Mouse (Mus musculus) olfactory bulb, adult 2 months (tissue): Measurements from ENCODE around the gene Cyp4v3. TPM values are rescaled to one million over a fixed set of nuclear protein-coding genes. Genes with fewer than 3 reads are reported as not detected.
A peak's percentile ranks its signal among the peaks of the same experiment; 100 is the strongest.

ENCODE experiments used
- H3K27ac ChIP-seq: fragments of 200-500 bp; 2 replicates; pipeline ENCODE4 v1.5.1; 2012; ENCODE audit warnings: low read depth, low read length; ENCODE audit not compliant: insufficient read depth
- H3K4me1 ChIP-seq: fragments of 200-500 bp; 2 replicates; pipeline ENCODE4 v1.6.1; 2012; ENCODE audit warnings: low read length; ENCODE audit not compliant: control insufficient read depth, insufficient read depth
- H3K4me3 ChIP-seq: fragments of 200-500 bp; 2 replicates; pipeline ENCODE4 v1.5.1; 2012; ENCODE audit warnings: mild to moderate bottlenecking, low read depth, low read length, moderate library complexity; ENCODE audit not compliant: insufficient read depth
- CTCF ChIP-seq: fragments of 200-500 bp; IDR thresholded peaks from 2 replicates; pipeline ENCODE4 v1.5.1; 2012; ENCODE audit warnings: low read depth, mild to moderate bottlenecking, low read length, moderate library complexity; ENCODE audit not compliant: insufficient read depth
- POLR2A ChIP-seq: fragments of 200-500 bp; IDR thresholded peaks from 2 replicates; pipeline ENCODE4 v1.6.1; 2012; ENCODE audit warnings: mild to moderate bottlenecking, low read depth, low read length, moderate library complexity; ENCODE audit not compliant: insufficient read depth
- WGBS: fragments of 180-500 bp; shearing (Covaris S2); methylation state at CpG from one replicate; pipeline ENCODE4 v1.1.7; 2018; 5-methylcytosine and 5-hydroxymethylcytosine counted together
- polyA plus RNA-seq: library from polyadenylated mRNA; stranded (reverse); fragments of >200 nt; gene quantifications from 2 replicates; pipeline ENCODE4 v1.2.4, GENCODE M21; 2012; ENCODE audit warnings: low replicate concordance; ENCODE audit not compliant: missing spikeins, insufficient read depth, insufficient read length

The Cyp4v3 gene
- polyA plus RNA-seq, 1 experiment: not detected

- WGBS: 77% methylated on average over 6 of the region's 6 CpGs
- Histone ChIP-seq H3K27ac (no peak overlapping the region), H3K4me3 (no peak overlapping the region), H3K4me1 (no peaks in the 10 kb centered on the region)
- TF ChIP-seq POLR2A: no peak
- no peak for TF ChIP-seq CTCF
These were observed 26.1 kb upstream of the Cyp4v3 start for GRCm38 (mm10) chr8:45359091-45359605.

- Histone ChIP-seq H3K4me1 (no peaks in the 10 kb centered on the region), H3K4me3 (peak overlapping the region; percentile 45), H3K27ac (no peak overlapping the region)
- 4% methylated on average over 49 of the region's 49 CpGs for WGBS
- no peak for TF ChIP-seq CTCF
- no peak for TF ChIP-seq POLR2A
These were observed 25.3 kb upstream of the Cyp4v3 start for GRCm38 (mm10) chr8:45358132-45358918.

- Histone ChIP-seq H3K4me3 (no peak overlapping the region), H3K27ac (no peak overlapping the region), H3K4me1 (no peaks in the 10 kb centered on the region)
- 92% methylated on average over 6 of the region's 6 CpGs for WGBS
- no peak for TF ChIP-seq CTCF
- no peak for TF ChIP-seq POLR2A
These were observed 22.8 kb upstream of the Cyp4v3 start for GRCm38 (mm10) chr8:45355809-45356208.

GRCm38 (mm10) chr8:45345031-45345430, 12.0 kb upstream of the Cyp4v3 start:
- Histone ChIP-seq H3K27ac (no peak overlapping the region), H3K4me3 (no peak overlapping the region), H3K4me1 (no peaks in the 10 kb centered on the region)
- TF ChIP-seq POLR2A (no peak), CTCF (no peak)
- WGBS: 17% methylated on average over 6 of the region's 6 CpGs

GRCm38 (mm10) chr8:45344298-45344697, 11.3 kb upstream of the Cyp4v3 start:
- Histone ChIP-seq H3K4me3 (no peak overlapping the region), H3K27ac (no peak overlapping the region), H3K4me1 (no peaks in the 10 kb centered on the region)
- 89% methylated on average over 8 of the region's 8 CpGs for WGBS
- TF ChIP-seq CTCF: no peak
- TF ChIP-seq POLR2A: no peak

- no peak overlapping the region for H3K27ac ChIP-seq
- WGBS: 86% methylated on average over 12 of the region's 12 CpGs
- no peak overlapping the region for H3K4me3 ChIP-seq
- H3K4me1 ChIP-seq: no peaks in the 10 kb centered on the region
- TF ChIP-seq POLR2A (no peak), CTCF (no peak)
These were observed 8.9 kb upstream of the Cyp4v3 start for GRCm38 (mm10) chr8:45341630-45342628.

- 12% methylated on average over 8 of the region's 8 CpGs for WGBS
- Histone ChIP-seq H3K4me3 (peak overlapping the region; percentile 57), H3K27ac (no peak overlapping the region; the same call in 1 of the 2 replicates), H3K4me1 (peaks cover 8% of the 10 kb centered on the region)
- TF ChIP-seq CTCF (no peak), POLR2A (no peak)
These were observed 477 bp upstream of the Cyp4v3 start for GRCm38 (mm10) chr8:45333493-45333892.

GRCm38 (mm10) chr8:45330856-45331255, 2.2 kb downstream of the Cyp4v3 start:
- WGBS: 74% methylated on average over 3 of the region's 3 CpGs
- H3K4me3 ChIP-seq: no peak overlapping the region
- H3K4me1 ChIP-seq: peaks cover 8% of the 10 kb centered on the region
- H3K27ac ChIP-seq: no peak overlapping the region
- TF ChIP-seq POLR2A: no peak
- TF ChIP-seq CTCF: no peak
